Mouse (Mus musculus): ENCODE results near the gene Ercc5. TPM values are rescaled to one million over a fixed set of nuclear protein-coding genes. Genes with fewer than 3 reads are reported as not detected.

The Ercc5 gene
- total RNA-seq (2015) (7.5 and 7.7 TPM in 2 replicates), total RNA-seq (2017) (11.3 and 14.6 TPM in 2 replicates)

DNA sequence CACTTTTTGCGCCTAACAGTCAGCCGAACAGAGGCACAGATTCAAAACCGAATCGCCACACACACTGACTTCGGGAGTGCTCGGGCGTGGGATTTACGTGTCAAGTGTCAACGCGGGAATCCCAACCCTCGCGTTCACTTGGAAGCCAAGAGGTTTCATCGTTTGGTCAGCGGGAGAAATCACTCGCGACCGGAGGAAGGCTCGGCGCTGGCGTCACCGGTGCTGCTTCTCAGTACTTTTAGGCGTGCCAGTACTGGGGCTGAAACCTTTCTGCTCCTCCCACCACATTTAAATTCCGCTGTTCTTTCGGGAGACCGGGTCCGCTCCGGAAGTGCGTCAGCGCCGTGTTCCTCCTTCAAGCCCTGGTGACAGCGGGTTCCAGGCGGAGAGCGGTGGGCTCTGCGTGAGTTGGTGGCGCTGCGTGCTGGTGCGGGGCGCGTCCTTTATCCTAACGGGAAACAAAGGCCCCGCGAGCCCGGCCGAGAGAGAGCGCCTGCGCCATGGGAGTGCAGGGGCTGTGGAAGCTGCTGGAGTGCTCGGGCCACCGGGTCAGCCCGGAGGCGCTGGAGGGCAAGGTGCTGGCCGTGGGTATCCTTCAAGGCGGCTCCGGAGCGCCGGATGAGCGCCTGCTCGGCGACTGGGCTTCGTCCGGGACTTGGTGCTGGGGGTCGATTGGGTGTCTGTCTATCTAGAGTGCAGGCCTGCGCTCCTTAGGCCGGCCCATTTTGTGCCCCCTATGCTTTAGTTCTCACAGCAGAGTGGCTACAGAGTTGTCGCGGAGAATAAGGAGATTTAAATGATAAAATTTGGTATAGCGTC lies at the start of gene Ercc5:
Ercc5 (plus strand) TSS at position 182 of the 819 bp plus-strand sequence.
- ATAC-seq (ENCODE audit: poor library complexity, severe bottlenecking): peak; percentile 98

DNA sequence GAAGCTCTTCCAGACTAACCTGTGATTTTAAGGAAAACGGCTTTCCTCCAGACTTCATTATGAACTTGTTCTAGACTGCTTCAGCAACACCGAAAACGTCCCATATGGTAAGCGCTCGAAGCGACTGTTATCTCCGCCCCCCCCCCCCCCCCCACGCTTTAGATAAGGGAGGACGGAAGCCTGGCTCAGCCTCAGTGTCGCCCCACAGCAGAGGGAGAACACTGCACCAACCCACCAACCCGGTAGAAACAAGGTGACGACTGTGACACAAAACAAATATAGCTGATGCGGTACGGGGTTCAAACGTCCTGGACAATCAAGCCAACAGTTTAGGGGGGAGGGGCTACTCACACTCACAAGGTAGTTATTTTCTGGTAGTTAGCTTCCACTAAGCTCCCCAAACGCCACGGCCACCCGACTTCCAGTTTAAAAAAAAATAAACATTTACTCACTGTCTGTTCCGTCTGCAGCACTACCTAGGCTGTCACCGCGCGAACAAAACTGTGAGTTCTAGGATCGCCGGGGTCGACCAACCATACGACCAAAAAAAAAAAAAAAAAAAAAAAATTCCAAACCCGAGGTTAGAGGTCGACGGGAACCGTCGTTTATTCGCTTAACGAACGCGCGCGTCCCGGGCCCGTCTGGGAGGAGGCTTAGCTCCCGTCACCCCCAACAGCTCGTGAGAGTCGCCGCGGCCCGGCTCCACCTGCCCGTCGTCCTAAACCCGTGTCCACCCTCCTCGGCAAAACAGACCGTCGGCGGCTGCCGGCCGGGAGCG lies 45.9 kb upstream of the Ercc5 start:
- peak; percentile 59 for ATAC-seq (ENCODE audit: poor library complexity, severe bottlenecking)

- ATAC-seq (ENCODE audit: poor library complexity, severe bottlenecking): peak; percentile 94
Measured at GRCm38 (mm10) chr1:44102259-44102717, 45.3 kb upstream of the Ercc5 start, which contains the start of gene Tex30. Gene Tex30 (minus strand): TSS chr1:44102441.

GRCm38 (mm10) chr1:44102939-44103338 lies 44.6 kb upstream of the Ercc5 start:
- ATAC-seq (ENCODE audit: poor library complexity, severe bottlenecking): no peak

DNA sequence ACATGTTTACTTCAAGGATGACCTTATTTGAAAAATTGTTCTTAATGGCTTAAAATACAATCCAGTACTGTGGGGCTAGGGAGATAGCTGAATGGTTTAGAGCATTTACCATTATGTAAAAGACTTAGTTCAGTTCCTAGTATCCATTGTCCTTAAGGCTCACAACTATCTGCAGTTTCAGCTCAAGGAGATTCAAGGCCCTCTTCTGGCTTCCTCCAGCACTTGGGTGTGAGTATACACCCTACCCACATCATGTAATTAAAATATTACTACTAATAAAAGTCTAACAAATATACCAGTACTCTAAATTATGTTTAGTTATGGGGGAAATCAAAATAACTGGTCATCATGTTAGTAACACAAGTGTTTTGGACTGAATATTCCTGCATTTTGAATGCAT lies 30.0 kb upstream of the Ercc5 start:
- ATAC-seq (ENCODE audit: poor library complexity, severe bottlenecking): no peak

DNA sequence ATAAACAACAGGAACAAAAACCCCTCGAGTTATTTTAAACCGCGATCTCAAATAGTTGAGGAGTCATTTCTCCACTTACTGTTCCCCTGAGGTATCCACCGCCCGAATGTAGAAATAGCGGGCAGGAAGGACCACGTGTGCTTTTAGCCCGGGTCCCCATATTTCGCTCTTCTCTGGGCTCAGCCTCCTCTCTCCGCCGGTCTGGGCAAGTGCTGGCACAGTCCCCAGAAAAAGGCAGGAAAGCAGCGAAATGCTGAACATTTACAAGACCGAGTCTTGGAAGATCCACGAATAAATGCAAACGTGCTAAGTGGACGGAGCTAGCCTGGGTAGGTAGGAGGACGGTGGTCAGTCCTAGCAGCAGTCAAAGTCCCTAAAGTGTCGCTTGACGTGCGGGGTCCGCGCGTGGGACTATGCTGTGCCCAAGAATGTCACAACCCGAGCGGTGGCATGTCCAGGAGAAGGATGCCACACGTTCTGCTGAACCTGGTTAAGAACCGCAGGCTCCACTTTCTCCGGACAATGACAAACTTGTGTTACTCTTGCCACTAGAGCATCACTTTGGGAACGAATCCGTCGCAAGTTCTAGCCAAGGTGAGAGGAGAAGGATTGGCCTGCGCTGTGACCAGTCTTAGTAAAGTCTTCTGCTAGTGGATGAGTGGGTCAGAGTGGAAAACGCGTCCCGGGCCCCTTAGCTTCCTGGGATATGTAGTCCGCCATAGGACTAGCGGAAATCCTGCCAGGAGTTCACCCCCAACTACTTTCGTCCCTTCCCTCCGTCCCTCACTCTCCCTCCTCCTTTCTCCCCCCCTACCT lies 29.1 kb upstream of the Ercc5 start, which contains the start of the genes Kdelc1 and Bivm:
Kdelc1 (minus strand) TSS at position 570 of the 816 bp plus-strand sequence.
Bivm (plus strand) TSS at position 719 of the 816 bp plus-strand sequence.
- ATAC-seq (ENCODE audit: poor library complexity, severe bottlenecking): peak; percentile 79

DNA sequence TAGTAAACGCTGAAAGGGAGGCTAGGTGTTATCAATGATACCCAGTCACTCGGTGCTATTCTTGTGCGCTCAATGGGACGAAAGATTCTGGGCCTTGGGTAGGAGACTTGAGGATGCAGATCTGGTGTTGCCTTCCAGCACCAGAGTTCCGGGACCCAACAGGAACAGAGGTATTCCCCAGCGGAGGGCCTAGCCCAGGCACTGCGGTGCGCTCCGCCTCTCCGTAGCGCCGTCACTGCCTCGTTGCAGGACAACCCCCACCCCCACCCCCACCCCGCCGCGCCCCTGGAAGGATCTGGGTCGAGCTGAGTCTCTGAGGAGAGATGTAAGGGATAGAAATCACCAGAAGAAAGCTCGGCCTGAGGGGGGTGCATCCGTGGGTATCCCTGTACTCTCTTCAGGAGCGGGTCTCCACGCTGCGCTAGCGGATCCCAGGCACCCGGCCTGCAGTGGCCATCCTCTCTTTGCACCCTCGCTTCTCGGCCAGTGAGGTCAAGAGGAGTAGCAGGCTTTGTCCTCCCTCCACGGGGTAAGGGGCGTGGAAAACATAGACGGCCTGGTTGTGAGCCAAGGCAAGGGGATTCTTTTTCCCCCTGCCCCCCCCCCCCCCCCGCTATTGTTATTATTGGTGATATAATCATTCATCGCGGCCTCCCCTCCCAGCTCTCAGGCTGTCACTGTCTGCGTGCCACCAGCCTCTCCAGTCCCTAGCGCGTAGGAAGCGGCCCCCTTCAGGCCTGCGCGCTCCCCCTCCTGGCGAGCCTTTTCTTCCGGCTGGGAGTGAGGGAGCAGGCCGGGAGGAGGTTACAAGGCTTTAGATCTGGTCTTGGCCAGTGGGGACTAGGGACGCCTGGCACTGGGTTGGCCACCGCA lies 28.1 kb upstream of the Ercc5 start:
- peak; percentile 61 for ATAC-seq (ENCODE audit: poor library complexity, severe bottlenecking)

DNA sequence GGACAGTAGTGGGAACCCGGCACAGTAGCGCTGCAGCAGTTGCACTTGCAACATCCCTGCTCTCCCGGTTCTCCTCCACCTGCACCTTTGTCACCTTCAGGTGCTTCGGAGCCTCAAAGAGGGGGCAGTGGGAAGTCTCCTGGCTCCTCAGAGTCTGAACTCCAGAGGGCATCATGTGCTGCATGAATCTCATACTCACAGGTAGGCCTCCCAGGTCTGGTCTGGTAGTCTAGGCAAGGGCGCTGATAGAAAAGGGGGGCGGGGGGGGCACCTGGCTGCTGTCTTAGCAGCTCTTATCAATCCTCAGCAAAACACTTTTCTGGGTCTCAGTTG lies 27.5 kb upstream of the Ercc5 start:
- no peak for ATAC-seq (ENCODE audit: poor library complexity, severe bottlenecking)

- ATAC-seq (ENCODE audit: poor library complexity, severe bottlenecking): peak; percentile 40
Measured at GRCm38 (mm10) chr1:44122256-44122655, 25.3 kb upstream of the Ercc5 start.

GRCm38 (mm10) chr1:44125590-44125989 lies 22.0 kb upstream of the Ercc5 start:
- ATAC-seq (ENCODE audit: poor library complexity, severe bottlenecking): peak; percentile 57

DNA sequence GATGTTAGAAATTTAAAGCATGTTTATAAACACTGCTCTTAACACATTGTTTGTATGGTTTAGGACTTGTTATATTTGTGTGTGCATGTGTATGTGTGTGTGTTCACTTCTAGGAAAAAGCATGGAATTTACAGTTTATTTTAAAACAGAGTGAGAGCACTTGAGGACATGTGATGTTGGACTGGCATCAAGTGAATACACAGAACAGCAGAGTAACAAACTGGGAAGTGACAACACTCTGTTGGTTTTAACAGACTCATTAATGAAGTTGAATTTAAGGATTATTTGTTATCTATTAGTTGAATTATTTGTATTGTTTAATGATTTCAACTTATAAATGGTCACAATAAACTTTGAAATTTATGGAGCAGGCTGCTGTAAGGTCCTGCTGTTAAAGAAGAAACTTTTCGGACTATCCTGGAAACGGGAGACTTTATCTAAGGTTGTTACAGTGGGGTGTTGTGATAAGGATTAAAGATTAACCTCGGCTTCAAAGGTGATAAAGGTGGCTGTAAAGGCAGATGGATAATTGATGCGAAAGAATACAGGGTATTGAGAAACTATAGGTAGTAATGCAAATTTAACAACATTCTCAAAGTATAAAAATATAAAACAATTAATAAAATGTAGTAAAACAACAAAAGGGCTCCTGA lies 17.5 kb upstream of the Ercc5 start:
- no peak for ATAC-seq (ENCODE audit: poor library complexity, severe bottlenecking)

GRCm38 (mm10) chr1:44140232-44140631 lies 7.3 kb upstream of the Ercc5 start:
- no peak for ATAC-seq (ENCODE audit: poor library complexity, severe bottlenecking)

- no peak for ATAC-seq (ENCODE audit: poor library complexity, severe bottlenecking)
Measured at GRCm38 (mm10) chr1:44142747-44143146, 4.8 kb upstream of the Ercc5 start.

DNA sequence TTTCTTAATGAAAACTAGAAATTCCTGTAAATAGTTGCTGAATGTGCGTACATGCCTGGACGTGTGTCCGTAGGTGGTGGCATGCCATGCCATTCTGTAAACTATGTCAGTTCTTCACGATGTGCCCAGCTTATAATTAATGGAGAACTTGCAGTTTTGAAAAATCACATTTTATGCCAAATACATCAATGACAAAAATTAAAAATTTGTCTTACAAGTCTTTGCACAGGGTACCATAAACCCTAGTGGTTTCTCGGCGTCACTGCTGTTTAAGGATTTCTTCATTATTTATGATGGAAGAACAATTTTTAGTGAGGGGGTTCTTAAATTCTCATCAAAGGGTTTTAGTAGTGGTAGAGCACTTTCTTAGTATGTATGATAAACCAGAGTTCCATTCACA lies 1.2 kb downstream of the Ercc5 start:
- no peak for ATAC-seq (ENCODE audit: poor library complexity, severe bottlenecking)

GRCm38 (mm10) chr1:44155287-44155686 lies 7.7 kb downstream of the Ercc5 start:
- ATAC-seq (ENCODE audit: poor library complexity, severe bottlenecking): peak; percentile 33; the same call in 1 of the 2 replicates

GRCm38 (mm10) chr1:44158317-44158716 lies 10.8 kb downstream of the Ercc5 start:
- peak; percentile 38; the same call in 1 of the 2 replicates for ATAC-seq (ENCODE audit: poor library complexity, severe bottlenecking)

- ATAC-seq (ENCODE audit: poor library complexity, severe bottlenecking): peak; percentile 63; the same call in 1 of the 2 replicates
Measured at GRCm38 (mm10) chr1:44161818-44162217, 14.3 kb downstream of the Ercc5 start.

- ATAC-seq (ENCODE audit: poor library complexity, severe bottlenecking): peak; percentile 71
Measured at GRCm38 (mm10) chr1:44162389-44162788, 14.8 kb downstream of the Ercc5 start.

DNA sequence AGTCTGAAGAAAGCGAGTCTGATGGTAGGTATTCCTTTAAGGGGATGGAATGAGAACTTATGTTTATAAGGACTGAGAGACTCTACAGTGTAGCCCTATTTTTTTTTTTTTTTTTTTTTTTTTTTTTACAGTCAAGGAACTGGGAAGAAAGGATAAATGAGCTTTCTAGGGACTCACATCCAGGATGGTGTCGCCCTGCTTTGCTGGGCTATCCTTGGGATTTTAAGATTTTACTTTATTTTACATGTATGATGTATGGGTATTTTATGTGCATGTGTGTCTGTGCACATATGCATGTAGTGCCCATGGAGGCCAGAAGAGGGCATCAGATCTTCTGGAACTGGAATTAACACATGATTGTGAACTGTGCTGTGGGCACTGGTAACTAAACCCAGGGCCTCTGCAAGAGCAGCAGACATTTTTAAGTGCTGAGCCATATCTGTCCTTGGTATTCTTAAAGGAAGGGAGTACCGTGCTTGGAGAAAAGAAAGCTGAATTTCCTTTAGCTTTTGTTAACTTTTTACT lies 20.4 kb downstream of the Ercc5 start:
- no peak for ATAC-seq (ENCODE audit: poor library complexity, severe bottlenecking)
